Mouse (Mus musculus) liver, adult 2 months (tissue): ENCODE results near the gene Klhl22. TPM values are rescaled to one million over a fixed set of nuclear protein-coding genes. Genes with fewer than 3 reads are reported as not detected.

Experiments
- DNase-seq: peaks from one replicate; pipeline ENCODE4 v3.0.0-alpha.2; 2011; ENCODE audit warnings: low read depth, low spot score; ENCODE audit errors: extremely low read depth
- H3K27ac ChIP-seq: fragments of 200-500 bp; replicated peaks from 2 replicates; pipeline ENCODE4 v1.5.1; 2012; ENCODE audit warnings: low read depth, mild to moderate bottlenecking, control low read depth, inconsistent platforms, low read length; ENCODE audit not compliant: insufficient read depth
- H3K27me3 ChIP-seq: fragments of 200-500 bp; 2 replicates; pipeline ENCODE4 v1.6.1; 2012; ENCODE audit warnings: mild to moderate bottlenecking, moderate library complexity, low read length, inconsistent platforms; ENCODE audit not compliant: control insufficient read depth, insufficient read depth
- H3K36me3 ChIP-seq: fragments of 200-500 bp; 2 replicates; pipeline ENCODE4 v1.6.1; 2012; ENCODE audit warnings: low read length, inconsistent platforms; ENCODE audit not compliant: control insufficient read depth, insufficient read depth
- H3K4me1 ChIP-seq: fragments of 200-500 bp; 2 replicates; pipeline ENCODE4 v1.6.1; 2011; ENCODE audit warnings: low read length; ENCODE audit not compliant: control insufficient read depth, insufficient read depth
- H3K4me3 ChIP-seq: fragments of 200-500 bp; 2 replicates; pipeline ENCODE4 v1.5.1; 2011; ENCODE audit warnings: low read depth, mild to moderate bottlenecking, control low read depth, low read length, moderate library complexity; ENCODE audit not compliant: insufficient read depth
- H3K79me2 ChIP-seq: fragments of 200-500 bp; 2 replicates; pipeline ENCODE4 v1.6.1; 2012; ENCODE audit warnings: inconsistent platforms, mild to moderate bottlenecking, low read length, moderate library complexity; ENCODE audit not compliant: control insufficient read depth, insufficient read depth
- H3K9ac ChIP-seq: fragments of 200-500 bp; 2 replicates; pipeline ENCODE4 v1.6.1; 2012; ENCODE audit warnings: low read depth, mild to moderate bottlenecking, control low read depth, inconsistent platforms, low read length
- CTCF ChIP-seq: fragments of 200-500 bp; IDR thresholded peaks from 2 replicates; pipeline ENCODE4 v1.5.1; 2011; ENCODE audit warnings: low read depth, low read length, control low read depth
- POLR2A ChIP-seq: fragments of 200-500 bp; IDR thresholded peaks from 2 replicates; pipeline ENCODE4 v1.6.1; 2011; ENCODE audit warnings: low read length, control low read depth; ENCODE audit not compliant: insufficient read depth; ENCODE audit errors: extremely low read depth
- WGBS: fragments of 180-500 bp; shearing (Covaris S2); methylation state at CpG from one replicate; pipeline ENCODE4 v1.1.7; 2018; 5-methylcytosine and 5-hydroxymethylcytosine counted together
- polyA plus RNA-seq: library from polyadenylated mRNA; depleted of rRNA; stranded (reverse); fragments of >200 nt; gene quantifications from 2 replicates; pipeline ENCODE4 v1.2.3, GENCODE M21; 2012; rRNA removed
- total RNA-seq: library from RNA; depleted of rRNA; stranded (reverse); fragments of >200 nt; gene quantifications from 2 replicates; pipeline ENCODE4 v1.2.3, GENCODE M21; 2014; rRNA removed

Klhl22 gene
- total and polyA plus RNA-seq, 2 experiments, result 10.2 to 28.2 TPM

- H3K27me3 ChIP-seq, result 0 out of 2 replicates have a peak, but pooled peaks cover 2% of the 10 kb centered on the region
- 86% methylated on average over 4 of the region's 4 CpGs for WGBS
- no peak overlapping the region for H3K9ac ChIP-seq
- DNase-seq, result no peak
- H3K36me3 ChIP-seq, result peaks cover 18% of the 10 kb centered on the region
- H3K27ac ChIP-seq, result no peak overlapping the region
- TF ChIP-seq POLR2A (no peak), CTCF (no peak)
- no peak overlapping the region for H3K4me3 ChIP-seq
- no peaks in the 10 kb centered on the region for H3K79me2 ChIP-seq
- no peaks in the 10 kb centered on the region for H3K4me1 ChIP-seq
Observed at GRCm38 (mm10) chr16:17839976-17840375, 80.6 kb downstream of the Klhl22 start.

GRCm38 (mm10) chr16:17842437-17842836 lies 83.0 kb downstream of the Klhl22 start:
- Histone ChIP-seq H3K27me3 (no peaks in the 10 kb centered on the region), H3K9ac (no peak overlapping the region), H3K4me1 (no peaks in the 10 kb centered on the region), H3K79me2 (no peaks in the 10 kb centered on the region), H3K4me3 (no peak overlapping the region), H3K36me3 (peaks cover 34% of the 10 kb centered on the region), H3K27ac (no peak overlapping the region)
- DNase-seq, result no peak
- 98% methylated on average over 7 of the region's 7 CpGs for WGBS
- no peak for TF ChIP-seq POLR2A
- TF ChIP-seq CTCF, result no peak

Other genes starting within 250 kb of the Klhl22 start
- gene Thap7, start 228.5 kb upstream of the Klhl22 start, total RNA-seq, result 15.1 and 18.8 TPM in 2 replicates
- 47.9 and 49.2 TPM in 2 replicates for gene Thap7, start 228.5 kb upstream of the Klhl22 start, polyA plus RNA-seq
- gene Lrrc74b, start 198.4 kb upstream of the Klhl22 start, total RNA-seq, result not detected in 2 replicates
- gene Lrrc74b, start 198.4 kb upstream of the Klhl22 start, polyA plus RNA-seq, result not detected in 2 replicates
- gene P2rx6, start 197.7 kb upstream of the Klhl22 start, total RNA-seq, result under 0.01 TPM in 1 of 2 replicates, not detected in the other
- gene P2rx6, start 197.7 kb upstream of the Klhl22 start, polyA plus RNA-seq, result 0.12 TPM in 1 of 2 replicates, not detected in the other
- 0.74 TPM in 2 replicates for gene Slc7a4, start 176.4 kb upstream of the Klhl22 start, total RNA-seq
- 1.9 and 5.3 TPM in 2 replicates for gene Slc7a4, start 176.4 kb upstream of the Klhl22 start, polyA plus RNA-seq
- gene Smpd4, start 140.3 kb upstream of the Klhl22 start, total RNA-seq, result 3.6 and 6.0 TPM in 2 replicates
- 15.2 and 26.9 TPM in 2 replicates for gene Smpd4, start 140.3 kb upstream of the Klhl22 start, polyA plus RNA-seq
- not detected in 2 replicates for gene Ccdc74a, start 113.1 kb upstream of the Klhl22 start, total RNA-seq
- gene Ccdc74a, start 113.1 kb upstream of the Klhl22 start, polyA plus RNA-seq, result not detected in 2 replicates
- gene Med15, start 26.7 kb upstream of the Klhl22 start, total RNA-seq, result 14.8 and 23.4 TPM in 2 replicates
- 32.6 and 49.7 TPM in 2 replicates for gene Med15, start 26.7 kb upstream of the Klhl22 start, polyA plus RNA-seq
- 1.8 and 2.3 TPM in 2 replicates for gene Scarf2, start 37.7 kb downstream of the Klhl22 start, total RNA-seq
- gene Scarf2, start 37.7 kb downstream of the Klhl22 start, polyA plus RNA-seq, result 6.2 and 7.7 TPM in 2 replicates
- gene B830017H08Rik, start 73.5 kb downstream of the Klhl22 start, total RNA-seq, result not detected in 2 replicates
- not detected in 2 replicates for gene B830017H08Rik, start 73.5 kb downstream of the Klhl22 start, polyA plus RNA-seq
- gene Car15, start 78.7 kb downstream of the Klhl22 start, total RNA-seq, result 0.27 and 1.0 TPM in 2 replicates
- 1.6 and 3.7 TPM in 2 replicates for gene Car15, start 78.7 kb downstream of the Klhl22 start, polyA plus RNA-seq
- 0.07 and 0.09 TPM in 2 replicates for gene Gm20518, start 132.1 kb downstream of the Klhl22 start, total RNA-seq
- gene Gm20518, start 132.1 kb downstream of the Klhl22 start, polyA plus RNA-seq, result 0.17 and 0.34 TPM in 2 replicates
- gene Tssk1, start 134.6 kb downstream of the Klhl22 start, total RNA-seq, result 0.09 and 0.20 TPM in 2 replicates
- gene Tssk1, start 134.6 kb downstream of the Klhl22 start, polyA plus RNA-seq, result 0.04 and 0.06 TPM in 2 replicates
- 31.6 and 44.7 TPM in 2 replicates for gene Dgcr2, start 138.9 kb downstream of the Klhl22 start, total RNA-seq
- 82.2 and 97.1 TPM in 2 replicates for gene Dgcr2, start 138.9 kb downstream of the Klhl22 start, polyA plus RNA-seq
- gene Tssk2, start 139.0 kb downstream of the Klhl22 start, total RNA-seq, result not detected in 2 replicates
- gene Tssk2, start 139.0 kb downstream of the Klhl22 start, polyA plus RNA-seq, result not detected in 2 replicates
- gene Ess2, start 151.7 kb downstream of the Klhl22 start, total RNA-seq, result 3.4 and 3.9 TPM in 2 replicates
- 6.0 and 8.7 TPM in 2 replicates for gene Ess2, start 151.7 kb downstream of the Klhl22 start, polyA plus RNA-seq
- gene Gsc2, start 155.4 kb downstream of the Klhl22 start, total RNA-seq, result not detected in 2 replicates
- not detected in 2 replicates for gene Gsc2, start 155.4 kb downstream of the Klhl22 start, polyA plus RNA-seq
- 164 and 194 TPM in 2 replicates for gene Slc25a1, start 168.6 kb downstream of the Klhl22 start, total RNA-seq
- gene Slc25a1, start 168.6 kb downstream of the Klhl22 start, polyA plus RNA-seq, result 364 and 373 TPM in 2 replicates
- not detected in 2 replicates for gene Vpreb2, start 220.8 kb downstream of the Klhl22 start, total RNA-seq
- gene Vpreb2, start 220.8 kb downstream of the Klhl22 start, polyA plus RNA-seq, result not detected in 2 replicates